Mouse (Mus musculus): Measurements from ENCODE around the gene Sipa1l1. TPM values are rescaled to one million over a fixed set of nuclear protein-coding genes. Genes with fewer than 3 reads are reported as not detected.
"Not testable (repeated sequence)": the region's sequence is repeated elsewhere in the genome, so short reads cannot be mapped to it uniquely, and the experiment has no call there.

Sipa1l1 gene
- polyA plus RNA-seq, 1 experiment from 2014 or later, result 37.3 TPM

GRCm38 (mm10) chr12:82476028-82476427 lies 306.9 kb downstream of the Sipa1l1 start:
- Histone ChIP-seq H3K27ac (ENCODE audit: low read length) (no peak overlapping the region), H3K4me2 (replicated peaks; ENCODE audit: low read depth, low read length) (no peak overlapping the region), H3K4me1 (ENCODE audit: insufficient read depth, low read length) (peaks cover 3% of the 10 kb centered on the region; the same call in 1 of the 2 replicates), H3K9ac (replicated peaks; ENCODE audit: low read length) (no peak overlapping the region), H3K36me3 (ENCODE audit: insufficient read depth, low read length) (no peaks in the 10 kb centered on the region), H3K4me3 (ENCODE audit: low read length) (no peak overlapping the region), H3K27me3 (ENCODE audit: insufficient read depth, low read length) (no peaks in the 10 kb centered on the region), H3K9me3 (ENCODE audit: low read length) (no peaks in the 10 kb centered on the region; the same call in 1 of the 2 replicates)
- no peak for ATAC-seq (ENCODE audit: low FRiP score, low TSS enrichment)
- 84% methylated on average over 10 of the region's 10 CpGs for WGBS

DNA sequence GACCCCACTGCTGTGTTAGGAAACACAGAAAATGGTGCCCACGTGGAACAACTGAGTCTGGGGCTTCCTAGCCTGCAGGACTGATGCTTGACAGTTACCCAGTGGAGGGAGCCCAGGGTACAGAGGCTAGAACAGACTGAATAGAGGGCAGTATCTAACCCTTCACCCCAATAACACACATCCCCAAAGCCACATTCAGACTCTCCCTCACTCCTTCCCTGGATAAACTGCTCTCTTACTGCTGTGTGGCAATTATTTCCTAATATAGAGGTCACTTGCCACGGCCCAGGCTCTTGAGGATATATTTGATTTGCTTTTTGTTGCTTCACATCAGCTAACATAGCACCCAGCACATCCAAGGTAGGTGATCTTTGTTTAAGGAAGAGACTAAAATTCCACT lies 307.5 kb downstream of the Sipa1l1 start:
- Histone ChIP-seq H3K9ac (replicated peaks; ENCODE audit: low read length) (no peak overlapping the region), H3K4me1 (ENCODE audit: insufficient read depth, low read length) (peaks cover 3% of the 10 kb centered on the region; the same call in 1 of the 2 replicates), H3K27ac (ENCODE audit: low read length) (no peak overlapping the region), H3K9me3 (ENCODE audit: low read length) (no peaks in the 10 kb centered on the region; the same call in 1 of the 2 replicates), H3K4me2 (replicated peaks; ENCODE audit: low read depth, low read length) (no peak overlapping the region), H3K36me3 (ENCODE audit: insufficient read depth, low read length) (no peaks in the 10 kb centered on the region), H3K4me3 (ENCODE audit: low read length) (no peak overlapping the region), H3K27me3 (ENCODE audit: insufficient read depth, low read length) (no peaks in the 10 kb centered on the region)
- no peak for ATAC-seq (ENCODE audit: low FRiP score, low TSS enrichment)
- WGBS, result 67% methylated on average over 2 of the region's 2 CpGs

DNA sequence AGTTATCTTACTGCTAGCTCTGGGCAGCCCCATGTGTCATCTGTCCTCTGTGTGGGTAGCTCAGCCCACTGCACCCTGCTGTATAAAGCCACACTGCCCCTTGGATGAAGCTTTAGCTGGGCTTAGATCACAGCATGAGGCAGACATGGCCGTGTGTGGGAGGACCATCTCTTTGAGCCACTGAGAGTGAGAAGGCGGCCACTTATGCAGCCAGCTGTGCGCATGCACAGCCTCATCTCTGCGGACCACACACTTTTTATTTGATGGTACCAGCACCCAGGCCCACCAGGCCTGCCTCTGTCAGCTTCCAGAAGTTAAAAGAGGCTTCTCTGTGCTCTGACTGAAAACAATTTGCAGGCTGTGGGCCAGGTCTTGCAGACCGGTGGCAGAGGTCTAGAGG lies 308.7 kb downstream of the Sipa1l1 start:
- Histone ChIP-seq H3K9me3 (ENCODE audit: low read length) (no peaks in the 10 kb centered on the region; the same call in 1 of the 2 replicates), H3K4me3 (ENCODE audit: low read length) (no peak overlapping the region), H3K4me2 (replicated peaks; ENCODE audit: low read depth, low read length) (no peak overlapping the region), H3K27ac (ENCODE audit: low read length) (no peak overlapping the region), H3K27me3 (ENCODE audit: insufficient read depth, low read length) (no peaks in the 10 kb centered on the region), H3K36me3 (ENCODE audit: insufficient read depth, low read length) (no peaks in the 10 kb centered on the region), H3K9ac (replicated peaks; ENCODE audit: low read length) (0 out of 2 replicates have a peak overlapping the region, but pooled peaks have one; percentile 24), H3K4me1 (ENCODE audit: insufficient read depth, low read length) (peaks cover 3% of the 10 kb centered on the region; the same call in 1 of the 2 replicates)
- 27% methylated on average over 5 of the region's 5 CpGs for WGBS
- ATAC-seq (ENCODE audit: low FRiP score, low TSS enrichment), result peak; percentile 54; the same call in 1 of the 2 replicates

DNA sequence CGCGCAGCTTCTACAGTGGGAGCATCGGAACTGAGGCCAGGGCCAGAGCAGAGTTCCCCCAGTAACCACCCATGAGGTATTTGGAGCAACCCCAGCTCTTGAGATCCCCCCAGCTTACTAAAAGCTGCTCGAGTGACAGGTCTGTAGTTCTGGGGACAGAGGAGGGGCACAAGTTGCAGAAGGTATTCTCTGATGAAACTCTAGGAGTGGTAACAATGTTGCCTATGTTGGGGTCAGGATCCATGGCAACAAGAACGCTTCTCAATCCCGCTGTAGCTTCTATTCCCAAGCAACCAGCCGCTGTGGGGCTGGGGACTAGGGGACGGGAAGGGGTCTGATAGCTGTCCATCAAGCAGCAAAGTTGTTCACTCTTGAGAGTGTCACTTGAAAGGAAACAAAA lies 309.1 kb downstream of the Sipa1l1 start:
- no peaks in the 10 kb centered on the region for H3K36me3 ChIP-seq (ENCODE audit: insufficient read depth, low read length)
- no peaks in the 10 kb centered on the region; the same call in 1 of the 2 replicates for H3K9me3 ChIP-seq (ENCODE audit: low read length)
- H3K9ac ChIP-seq (replicated peaks; ENCODE audit: low read length), result no peak overlapping the region
- peaks cover 3% of the 10 kb centered on the region; the same call in 1 of the 2 replicates for H3K4me1 ChIP-seq (ENCODE audit: insufficient read depth, low read length)
- ATAC-seq (ENCODE audit: low FRiP score, low TSS enrichment), result no peak
- H3K4me3 ChIP-seq (ENCODE audit: low read length), result no peak overlapping the region
- H3K27me3 ChIP-seq (ENCODE audit: insufficient read depth, low read length), result no peaks in the 10 kb centered on the region
- no peak overlapping the region for H3K4me2 ChIP-seq (replicated peaks; ENCODE audit: low read depth, low read length)
- no peak overlapping the region for H3K27ac ChIP-seq (ENCODE audit: low read length)
- 29% methylated on average over 8 of the region's 8 CpGs for WGBS

DNA sequence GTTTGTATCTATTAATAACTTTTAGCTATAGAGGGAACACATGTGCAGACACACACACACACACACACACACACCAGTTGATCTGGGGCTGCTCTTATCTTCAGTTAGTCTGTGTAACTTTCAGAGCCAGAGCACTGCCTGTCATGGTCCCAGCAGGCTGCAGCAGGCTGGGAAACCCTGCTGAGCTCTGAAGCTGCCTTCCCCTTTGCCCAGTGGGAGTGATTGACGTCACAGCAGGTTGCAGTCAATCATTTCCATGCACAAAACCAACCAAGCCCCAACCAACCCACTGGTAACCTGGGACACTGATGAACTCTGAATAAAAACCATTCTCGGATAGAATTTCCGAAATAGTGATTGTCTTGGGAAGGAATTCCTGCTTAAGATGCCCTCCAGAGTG lies 310.3 kb downstream of the Sipa1l1 start:
- H3K9ac ChIP-seq (replicated peaks; ENCODE audit: low read length), result no peak overlapping the region
- no peak for ATAC-seq (ENCODE audit: low FRiP score, low TSS enrichment)
- H3K27me3 ChIP-seq (ENCODE audit: insufficient read depth, low read length), result no peaks in the 10 kb centered on the region
- WGBS, result 67% methylated on average over 3 of the region's 3 CpGs
- no peaks in the 10 kb centered on the region for H3K36me3 ChIP-seq (ENCODE audit: insufficient read depth, low read length)
- H3K27ac ChIP-seq (ENCODE audit: low read length), result no peak overlapping the region
- no peak overlapping the region for H3K4me3 ChIP-seq (ENCODE audit: low read length)
- peaks cover 3% of the 10 kb centered on the region; the same call in 1 of the 2 replicates for H3K4me1 ChIP-seq (ENCODE audit: insufficient read depth, low read length)
- H3K4me2 ChIP-seq (replicated peaks; ENCODE audit: low read depth, low read length), result no peak overlapping the region
- H3K9me3 ChIP-seq (ENCODE audit: low read length), result no peaks in the 10 kb centered on the region; the same call in 1 of the 2 replicates

DNA sequence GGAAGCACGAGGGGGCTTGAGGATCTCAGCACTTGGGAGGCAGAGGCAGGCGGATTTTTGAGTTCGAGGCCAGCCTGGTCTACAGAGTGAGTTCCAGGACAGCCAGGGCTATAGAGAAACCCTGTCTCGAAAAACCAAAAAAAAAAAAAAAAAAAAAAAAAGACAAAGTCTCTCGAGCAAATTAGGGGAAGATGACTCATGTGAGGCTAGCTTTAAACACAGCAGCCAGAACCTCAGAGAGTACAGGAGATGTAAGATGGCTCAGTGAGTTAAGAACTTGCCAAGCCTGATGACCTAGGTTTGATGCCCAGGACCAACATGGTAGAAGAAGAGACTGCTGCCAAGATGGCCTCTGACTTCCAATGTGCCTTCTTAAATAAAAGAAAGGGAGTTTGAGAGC lies 311.3 kb downstream of the Sipa1l1 start:
- not testable (repeated sequence) for ATAC-seq (ENCODE audit: low FRiP score, low TSS enrichment); H3K4me3 ChIP-seq (ENCODE audit: low read length); H3K27me3 ChIP-seq (ENCODE audit: insufficient read depth, low read length); H3K4me1 ChIP-seq (ENCODE audit: insufficient read depth, low read length); H3K9me3 ChIP-seq (ENCODE audit: low read length); H3K36me3 ChIP-seq (ENCODE audit: insufficient read depth, low read length); H3K4me2 ChIP-seq (replicated peaks; ENCODE audit: low read depth, low read length); H3K27ac ChIP-seq (ENCODE audit: low read length); H3K9ac ChIP-seq (replicated peaks; ENCODE audit: low read length)
- 80% methylated on average over 4 of the region's 5 CpGs for WGBS

DNA sequence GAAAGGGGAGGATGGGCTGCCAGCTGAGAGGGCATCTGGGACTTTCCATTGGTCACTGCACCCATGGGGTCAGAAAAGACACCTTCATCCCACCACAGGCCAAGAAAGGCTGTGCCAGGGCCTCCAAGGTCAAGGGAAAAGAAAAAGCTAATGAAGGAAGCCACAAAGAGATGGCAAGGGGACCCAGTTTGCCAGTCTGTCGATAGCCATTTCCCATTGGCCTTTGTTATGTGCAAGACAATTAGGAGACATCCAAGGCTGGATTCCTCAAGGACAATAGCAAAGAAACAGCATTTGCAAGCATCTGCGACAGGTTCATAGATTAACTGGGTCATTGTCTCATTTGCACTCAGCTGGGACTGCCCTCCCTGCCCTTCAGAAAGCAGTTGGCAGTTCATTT lies 316.3 kb downstream of the Sipa1l1 start:
- H3K9ac ChIP-seq (replicated peaks; ENCODE audit: low read length), result no peak overlapping the region
- H3K36me3 ChIP-seq (ENCODE audit: insufficient read depth, low read length), result no peaks in the 10 kb centered on the region
- H3K4me3 ChIP-seq (ENCODE audit: low read length), result no peak overlapping the region
- no peaks in the 10 kb centered on the region for H3K9me3 ChIP-seq (ENCODE audit: low read length)
- WGBS, result 59% methylated on average over 2 of the region's 2 CpGs
- H3K4me1 ChIP-seq (ENCODE audit: insufficient read depth, low read length), result no peaks in the 10 kb centered on the region
- H3K27me3 ChIP-seq (ENCODE audit: insufficient read depth, low read length), result no peaks in the 10 kb centered on the region
- ATAC-seq (ENCODE audit: low FRiP score, low TSS enrichment), result no peak
- no peak overlapping the region for H3K4me2 ChIP-seq (replicated peaks; ENCODE audit: low read depth, low read length)
- H3K27ac ChIP-seq (ENCODE audit: low read length), result no peak overlapping the region

DNA sequence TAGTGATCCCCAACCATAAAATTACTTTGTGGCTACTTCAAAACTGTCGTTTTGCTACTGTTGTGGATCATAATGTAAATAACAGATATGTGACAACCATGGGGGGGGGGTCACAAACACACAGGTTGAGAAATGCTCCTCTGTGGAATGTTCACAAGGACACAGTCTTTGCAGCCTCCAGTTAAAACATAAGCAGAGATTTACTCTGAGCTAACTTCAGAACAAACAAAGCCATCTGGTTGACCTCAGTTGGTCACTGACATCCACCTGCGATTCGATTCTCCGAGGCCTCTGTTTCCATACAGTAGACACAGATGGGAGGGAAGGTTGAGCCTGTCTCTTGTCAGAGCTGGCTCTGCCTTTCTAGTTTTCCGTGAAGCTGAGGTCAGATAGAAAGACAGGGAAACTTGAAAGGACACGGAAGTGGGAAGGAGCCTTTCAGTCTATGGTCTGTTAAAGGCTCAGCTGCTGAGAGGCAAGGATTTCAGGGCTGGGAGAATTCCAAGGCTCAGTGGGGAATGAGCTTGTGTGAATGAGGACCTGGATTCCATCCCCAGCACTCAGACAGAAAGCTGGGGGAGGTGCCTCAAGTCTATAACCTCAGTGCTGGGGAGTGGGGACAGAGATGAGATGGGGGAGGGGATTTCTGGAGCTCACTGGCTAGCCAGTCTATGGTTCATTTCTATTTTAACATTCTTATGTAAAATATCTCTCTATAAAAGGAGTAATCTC lies 317.9 kb downstream of the Sipa1l1 start:
- Histone ChIP-seq H3K36me3 (ENCODE audit: insufficient read depth, low read length) (no peaks in the 10 kb centered on the region), H3K4me2 (replicated peaks; ENCODE audit: low read depth, low read length) (no peak overlapping the region), H3K9me3 (ENCODE audit: low read length) (no peaks in the 10 kb centered on the region), H3K4me3 (ENCODE audit: low read length) (no peak overlapping the region), H3K9ac (replicated peaks; ENCODE audit: low read length) (no peak overlapping the region), H3K27ac (ENCODE audit: low read length) (no peak overlapping the region), H3K4me1 (ENCODE audit: insufficient read depth, low read length) (no peaks in the 10 kb centered on the region), H3K27me3 (ENCODE audit: insufficient read depth, low read length) (no peaks in the 10 kb centered on the region)
- no peak for ATAC-seq (ENCODE audit: low FRiP score, low TSS enrichment)
- WGBS, result 41% methylated on average over 6 of the region's 6 CpGs

- no peak overlapping the region for H3K27ac ChIP-seq (ENCODE audit: low read length)
- H3K9me3 ChIP-seq (ENCODE audit: low read length), result no peaks in the 10 kb centered on the region
- H3K4me3 ChIP-seq (ENCODE audit: low read length), result no peak overlapping the region
- no peak overlapping the region for H3K4me2 ChIP-seq (replicated peaks; ENCODE audit: low read depth, low read length)
- H3K4me1 ChIP-seq (ENCODE audit: insufficient read depth, low read length), result no peaks in the 10 kb centered on the region
- no peaks in the 10 kb centered on the region for H3K27me3 ChIP-seq (ENCODE audit: insufficient read depth, low read length)
- no peak overlapping the region for H3K9ac ChIP-seq (replicated peaks; ENCODE audit: low read length)
- ATAC-seq (ENCODE audit: low FRiP score, low TSS enrichment), result no peak
- no peaks in the 10 kb centered on the region for H3K36me3 ChIP-seq (ENCODE audit: insufficient read depth, low read length)
- WGBS, result 46% methylated on average over 4 of the region's 4 CpGs
These were observed 320.0 kb downstream of the Sipa1l1 start for GRCm38 (mm10) chr12:82489093-82489492.

- Histone ChIP-seq H3K4me1 (ENCODE audit: insufficient read depth, low read length) (no peaks in the 10 kb centered on the region), H3K4me2 (replicated peaks; ENCODE audit: low read depth, low read length) (no peak overlapping the region), H3K27ac (ENCODE audit: low read length) (no peak overlapping the region), H3K36me3 (ENCODE audit: insufficient read depth, low read length) (no peaks in the 10 kb centered on the region), H3K9ac (replicated peaks; ENCODE audit: low read length) (no peak overlapping the region), H3K4me3 (ENCODE audit: low read length) (no peak overlapping the region), H3K9me3 (ENCODE audit: low read length) (no peaks in the 10 kb centered on the region), H3K27me3 (ENCODE audit: insufficient read depth, low read length) (no peaks in the 10 kb centered on the region)
- no peak; the same call in 1 of the 2 replicates for ATAC-seq (ENCODE audit: low FRiP score, low TSS enrichment)
- 66% methylated on average over 7 of the region's 7 CpGs for WGBS
These were observed 320.5 kb downstream of the Sipa1l1 start for GRCm38 (mm10) chr12:82489621-82490020.
